Mouse (Mus musculus) limb, embryonic 10.5 days (tissue): ENCODE data around the gene Krtap9-5. TPM values are rescaled to one million over a fixed set of nuclear protein-coding genes. Genes with fewer than 3 reads are reported as not detected.

Source experiments
- DNase-seq: peaks from one replicate; pipeline ENCODE4 v3.0.0-alpha.2; 2017; ENCODE audit warnings: low spot score
- H3K27ac ChIP-seq: fragments of 300-500 bp; sonication (generic); 2 replicates; pipeline ENCODE4 v1.5.1; 2016; ENCODE audit warnings: mild to moderate bottlenecking
- H3K27me3 ChIP-seq: fragments of 300-500 bp; sonication (generic); 2 replicates; pipeline ENCODE4 v1.6.1; 2016; ENCODE audit warnings: low read depth, mild to moderate bottlenecking; ENCODE audit not compliant: poor library complexity, severe bottlenecking
- H3K36me3 ChIP-seq: fragments of 300-500 bp; sonication (generic); 2 replicates; pipeline ENCODE4 v1.6.1; 2016; ENCODE audit warnings: mild to moderate bottlenecking, moderate library complexity
- H3K4me1 ChIP-seq: fragments of 300-500 bp; sonication (generic); 2 replicates; pipeline ENCODE4 v1.6.1; 2016
- H3K4me3 ChIP-seq: fragments of 300-500 bp; sonication (generic); 2 replicates; pipeline ENCODE4 v1.5.1; 2016; ENCODE audit warnings: mild to moderate bottlenecking, moderate library complexity
- H3K9me3 ChIP-seq: fragments of 300-500 bp; sonication (generic); replicated peaks from 2 replicates; pipeline ENCODE4 v1.6.1; 2016; ENCODE audit warnings: mild to moderate bottlenecking
- WGBS: fragments of 180-500 bp; shearing (Covaris S2); methylation state at CpG from one replicate; pipeline ENCODE4 v1.1.7; 2016; 5-methylcytosine and 5-hydroxymethylcytosine counted together
- polyA plus RNA-seq: library from polyadenylated mRNA; unstranded; fragments of >200 nt; fragmentation: Nextera tagmentation; extraction: Ambion mirVana; gene quantifications from 2 replicates; pipeline ENCODE4 v1.2.1, GENCODE M21; 2016

Gene Krtap9-5
- polyA plus RNA-seq, 1 experiment from 2014 or later = not detected

GRCm38 (mm10) chr11:99989881-99990405, 41.7 kb downstream of the Krtap9-5 start:
- WGBS = 86% methylated on average over 6 of the region's 6 CpGs
- DNase-seq = no peak
- Histone ChIP-seq H3K9me3 (no peaks in the 10 kb centered on the region), H3K4me3 (no peak overlapping the region), H3K36me3 (no peaks in the 10 kb centered on the region), H3K27me3 (peaks cover 26% of the 10 kb centered on the region), H3K4me1 (peaks cover 15% of the 10 kb centered on the region), H3K27ac (no peak overlapping the region)

DNA sequence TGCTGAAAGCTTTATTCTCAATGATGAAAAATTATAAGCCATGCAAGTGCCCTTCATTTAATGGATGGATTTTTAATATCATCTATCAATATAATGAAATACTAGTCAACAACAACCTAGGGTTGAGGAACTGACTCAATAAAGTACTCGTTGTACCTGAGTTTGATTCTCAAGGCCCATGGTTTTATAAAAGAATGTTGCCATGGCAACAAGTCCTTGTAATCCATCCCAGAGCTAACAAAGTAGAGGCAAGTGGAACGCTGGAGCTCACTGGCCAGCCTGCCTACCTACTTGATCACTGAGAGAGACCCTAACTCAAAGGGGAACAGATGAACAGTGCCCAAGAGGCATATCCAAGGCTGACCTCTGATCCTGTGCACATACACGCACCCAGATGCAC, 42.3 kb downstream of the Krtap9-5 start:
- peaks cover 27% of the 10 kb centered on the region for H3K27me3 ChIP-seq
- no peaks in the 10 kb centered on the region for H3K9me3 ChIP-seq
- no peak overlapping the region for H3K27ac ChIP-seq
- 92% methylated on average over 3 of the region's 3 CpGs for WGBS
- DNase-seq = no peak
- no peaks in the 10 kb centered on the region for H3K36me3 ChIP-seq
- H3K4me3 ChIP-seq = no peak overlapping the region
- H3K4me1 ChIP-seq = peaks cover 15% of the 10 kb centered on the region

- Histone ChIP-seq H3K27me3 (peaks cover 27% of the 10 kb centered on the region), H3K4me3 (peak within 1 kb of the TSS; percentile 33), H3K36me3 (no peaks in the 10 kb centered on the region), H3K4me1 (peaks cover 9% of the 10 kb centered on the region), H3K9me3 (no peaks in the 10 kb centered on the region), H3K27ac (no peak within 1 kb of the TSS)
- DNase-seq = peak; percentile 33
- WGBS = 33% methylated on average over 26 of the region's 26 CpGs
Observed at GRCm38 (mm10) chr11:99993620-99994383, 45.5 kb downstream of the Krtap9-5 start, which contains the start of gene Krtap17-1. Krtap17-1 (minus strand) TSS chr11:99993994.

DNA sequence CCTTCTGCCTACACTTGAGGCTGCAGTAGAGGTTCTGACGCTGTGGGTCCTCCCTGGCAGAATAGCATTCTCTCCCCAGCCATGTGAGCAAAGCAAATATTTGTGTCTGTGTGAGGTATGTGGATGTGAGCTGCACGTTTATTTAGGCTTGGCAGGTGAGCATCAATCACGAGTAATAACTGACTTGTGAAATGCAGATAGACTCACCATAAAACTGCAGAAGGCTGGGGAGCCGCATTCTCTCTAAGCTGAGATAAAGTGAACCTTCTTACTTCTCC, 46.0 kb downstream of the Krtap9-5 start:
- DNase-seq = no peak
- 72% methylated on average over 4 of the region's 4 CpGs for WGBS
- Histone ChIP-seq H3K9me3 (no peaks in the 10 kb centered on the region), H3K27me3 (peaks cover 27% of the 10 kb centered on the region), H3K4me3 (no peak overlapping the region), H3K27ac (no peak overlapping the region), H3K36me3 (no peaks in the 10 kb centered on the region), H3K4me1 (peaks cover 9% of the 10 kb centered on the region)

- H3K4me3 ChIP-seq = no peak overlapping the region
- no peak overlapping the region for H3K27ac ChIP-seq
- H3K27me3 ChIP-seq = peaks cover 10% of the 10 kb centered on the region
- 96% methylated on average over 7 of the region's 7 CpGs for WGBS
- H3K9me3 ChIP-seq = no peaks in the 10 kb centered on the region
- no peaks in the 10 kb centered on the region for H3K36me3 ChIP-seq
- peaks cover under 1% of the 10 kb centered on the region; the same call in 1 of the 2 replicates for H3K4me1 ChIP-seq
- DNase-seq = no peak
Observed at GRCm38 (mm10) chr11:99999091-99999490, 50.8 kb downstream of the Krtap9-5 start.

Other genes with a start within 250 kb of the Krtap9-5 start
- not detected in 2 replicates for gene Gm14180, start 214.2 kb upstream of the Krtap9-5 start, polyA plus RNA-seq
- not detected in 2 replicates for gene Gm11595, start 175.6 kb upstream of the Krtap9-5 start, polyA plus RNA-seq
- not detected in 2 replicates for gene Krtap4-8, start 167.8 kb upstream of the Krtap9-5 start, polyA plus RNA-seq
- not detected in 2 replicates for gene Krtap4-9, start 163.3 kb upstream of the Krtap9-5 start, polyA plus RNA-seq
- gene Gm11596, start 155.0 kb upstream of the Krtap9-5 start, polyA plus RNA-seq = not detected in 2 replicates
- gene Gm11569, start 149.5 kb upstream of the Krtap9-5 start, polyA plus RNA-seq = not detected in 2 replicates
- gene Gm11554, start 144.0 kb upstream of the Krtap9-5 start, polyA plus RNA-seq = not detected in 2 replicates
- not detected in 2 replicates for gene Krtap4-13, start 138.6 kb upstream of the Krtap9-5 start, polyA plus RNA-seq
- not detected in 2 replicates for gene Gm11564, start 132.8 kb upstream of the Krtap9-5 start, polyA plus RNA-seq
- not detected in 2 replicates for gene 2300003K06Rik, start 110.4 kb upstream of the Krtap9-5 start, polyA plus RNA-seq
- not detected in 2 replicates for gene Krtap4-16, start 96.9 kb upstream of the Krtap9-5 start, polyA plus RNA-seq
- not detected in 2 replicates for gene Gm11568, start 90.6 kb upstream of the Krtap9-5 start, polyA plus RNA-seq
- not detected in 2 replicates for gene Gm11559, start 84.0 kb upstream of the Krtap9-5 start, polyA plus RNA-seq
- not detected in 2 replicates for gene Krtap9-1, start 75.1 kb upstream of the Krtap9-5 start, polyA plus RNA-seq
- not detected in 2 replicates for gene Gm11567, start 69.3 kb upstream of the Krtap9-5 start, polyA plus RNA-seq
- gene Krtap31-1, start 40.6 kb upstream of the Krtap9-5 start, polyA plus RNA-seq = not detected in 2 replicates
- not detected in 2 replicates for gene Gm11565, start 33.7 kb upstream of the Krtap9-5 start, polyA plus RNA-seq
- gene Krtap31-2, start 12.2 kb upstream of the Krtap9-5 start, polyA plus RNA-seq = not detected in 2 replicates
- gene Krtap29-1, start 30.6 kb downstream of the Krtap9-5 start, polyA plus RNA-seq = not detected in 2 replicates
- not detected in 2 replicates for gene Krtap16-1, start 38.1 kb downstream of the Krtap9-5 start, polyA plus RNA-seq
- 0.68 and 0.90 TPM in 2 replicates for gene Krtap17-1, start 45.5 kb downstream of the Krtap9-5 start, polyA plus RNA-seq
- gene Krt33a, start 67.7 kb downstream of the Krtap9-5 start, polyA plus RNA-seq = not detected in 2 replicates
- not detected in 2 replicates for gene Krt33b, start 81.4 kb downstream of the Krtap9-5 start, polyA plus RNA-seq
- gene Krt34, start 93.1 kb downstream of the Krtap9-5 start, polyA plus RNA-seq = not detected in 2 replicates
- not detected in 2 replicates for gene Krt31, start 102.1 kb downstream of the Krtap9-5 start, polyA plus RNA-seq
- gene Krt32, start 139.8 kb downstream of the Krtap9-5 start, polyA plus RNA-seq = not detected in 2 replicates
- 0.08 TPM in 1 of 2 replicates, not detected in the other for gene Krt35, start 147.8 kb downstream of the Krtap9-5 start, polyA plus RNA-seq
- gene Krt36, start 157.2 kb downstream of the Krtap9-5 start, polyA plus RNA-seq = not detected in 2 replicates
- gene Krt13, start 173.1 kb downstream of the Krtap9-5 start, polyA plus RNA-seq = not detected in 2 replicates
- 1.6 and 8.4 TPM in 2 replicates for gene Krt15, start 187.5 kb downstream of the Krtap9-5 start, polyA plus RNA-seq
- 11.1 and 13.9 TPM in 2 replicates for gene Krt19, start 200.2 kb downstream of the Krtap9-5 start, polyA plus RNA-seq
- not detected in 2 replicates for gene Krt9, start 244.8 kb downstream of the Krtap9-5 start, polyA plus RNA-seq